Mouse (Mus musculus): Measurements from ENCODE around the gene Taf1a.

Gene Taf1a

GRCm38 (mm10) chr1:183414081-183414727 is 25.4 kb downstream of the Taf1a start:
- in situ Hi-C loops (cut with MboI, MseI), result no loop called here

- in situ Hi-C loops (cut with MboI, MseI), result no loop called here
Measured at GRCm38 (mm10) chr1:183417873-183418272, 29.1 kb downstream of the Taf1a start, which contains the start of gene Hhipl2. Gene Hhipl2 (plus strand): TSS chr1:183418215.

GRCm38 (mm10) chr1:183419741-183420140 is 31.0 kb downstream of the Taf1a start:
- in situ Hi-C loops (cut with MboI, MseI), result no loop called here

- in situ Hi-C loops (cut with MboI, MseI), result no loop called here
Measured at GRCm38 (mm10) chr1:183420296-183420695, 31.5 kb downstream of the Taf1a start.

DNA sequence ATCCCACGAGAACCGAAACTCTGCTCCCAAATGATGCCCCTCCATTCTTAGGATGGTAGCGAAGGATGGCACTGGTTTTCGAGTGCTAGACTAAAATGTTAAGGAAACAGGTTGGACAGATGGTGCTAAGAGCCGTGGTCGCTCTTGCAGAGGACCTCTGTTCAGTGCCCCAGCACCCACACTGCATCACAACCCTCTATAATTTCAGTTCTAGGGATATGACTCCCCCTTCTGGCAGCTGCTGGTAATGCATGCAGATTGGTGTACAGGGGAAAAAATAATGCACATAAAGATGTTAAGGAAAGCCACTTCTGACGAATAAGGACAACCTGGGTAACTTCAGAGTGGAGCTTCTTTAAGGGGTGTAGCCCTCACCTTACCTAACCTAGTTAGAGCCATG is 35.3 kb downstream of the Taf1a start:
- in situ Hi-C loops (cut with MboI, MseI), result no loop called here

DNA sequence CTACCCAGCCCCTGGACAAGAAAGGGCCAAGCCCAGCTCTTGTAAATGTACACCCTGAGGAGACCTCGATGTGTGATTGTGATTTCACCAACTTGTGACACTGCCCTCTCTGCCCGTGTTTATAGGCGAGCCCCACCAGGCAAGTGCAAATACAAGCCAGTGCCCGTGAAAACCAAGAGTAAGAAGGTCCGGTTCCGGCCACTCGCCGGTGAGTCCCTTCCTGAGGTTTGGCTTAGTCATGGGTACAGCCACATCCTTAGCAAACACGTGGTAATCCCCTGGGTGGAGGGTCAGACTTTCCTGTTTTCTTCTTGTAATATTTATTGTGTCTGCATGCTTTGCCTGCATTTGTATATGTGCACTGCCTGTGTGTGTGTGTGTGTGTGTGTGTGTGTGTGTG is 46.1 kb downstream of the Taf1a start:
- in situ Hi-C loops (cut with MboI, MseI), result no loop called here

- in situ Hi-C loops (cut with MboI, MseI), result no loop called here
Measured at GRCm38 (mm10) chr1:183439036-183439435, 50.3 kb downstream of the Taf1a start.

DNA sequence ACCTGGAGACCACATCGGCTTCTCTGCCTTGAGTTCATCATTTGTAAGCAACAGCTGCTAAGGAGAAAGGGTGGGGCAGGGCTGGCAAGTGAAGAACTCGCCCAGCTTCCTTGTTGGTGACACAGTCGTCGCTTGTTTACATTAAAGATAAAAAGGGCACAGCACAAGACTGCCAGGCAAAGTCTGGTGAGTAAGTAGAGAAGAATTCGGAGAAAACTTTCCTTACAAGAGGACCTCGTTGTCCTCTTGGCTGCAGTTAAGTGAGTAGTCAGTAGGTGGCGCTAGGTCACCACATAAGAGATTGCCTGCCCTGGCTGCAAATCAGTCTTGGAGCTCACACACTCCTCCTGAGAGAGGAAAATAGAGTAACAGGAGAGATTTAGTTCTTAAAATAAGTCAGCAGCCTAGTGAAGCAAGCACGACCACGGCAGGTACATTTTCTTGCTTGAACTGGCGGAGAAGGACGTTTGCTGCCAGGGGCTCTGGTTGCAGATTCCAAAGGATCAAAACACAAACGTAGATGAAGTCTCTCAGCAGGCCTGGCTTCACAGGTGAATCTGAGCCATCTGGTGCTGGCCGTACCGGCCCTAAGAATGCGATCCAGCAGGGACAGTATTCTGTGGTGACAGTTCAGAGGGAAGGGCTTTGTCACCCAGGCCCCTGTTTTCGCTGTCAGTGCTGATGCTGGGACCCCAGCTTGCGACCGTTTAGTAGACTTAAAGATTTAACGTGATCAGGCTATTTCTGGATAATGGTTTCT is 53.4 kb downstream of the Taf1a start:
- in situ Hi-C loops (cut with MboI, MseI), result no loop called here

DNA sequence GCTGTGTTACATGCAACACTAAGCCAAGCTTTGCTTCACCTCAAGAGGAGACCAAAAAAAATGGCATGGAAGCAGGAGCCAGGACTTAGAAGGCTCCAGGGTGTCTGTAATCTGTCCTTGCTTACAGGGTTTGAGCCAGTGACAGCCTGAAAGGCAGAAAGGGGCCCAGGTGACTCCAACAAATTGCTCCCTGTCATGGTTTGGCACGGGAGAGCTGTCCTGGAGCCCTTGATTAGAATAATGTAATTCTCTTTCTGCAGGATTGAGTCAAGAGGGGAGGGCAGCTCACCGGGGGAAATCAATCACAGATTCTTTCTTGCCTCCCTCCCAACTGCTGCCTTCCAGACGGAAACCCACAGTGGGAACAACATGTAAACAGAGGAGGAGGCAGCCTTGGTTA is 64.3 kb downstream of the Taf1a start:
- in situ Hi-C loops (cut with MboI, MseI), result no loop called here

All from regulatory T cell (primary cell).